Mouse (Mus musculus): ENCODE measurements around the gene AI661453.

GRCm38 (mm10) chr17:47448523-47449372, 12.3 kb downstream of the AI661453 start:
- TF ChIP-seq CTCF (IDR thresholded peaks at IDR 0.05; ENCODE audit: control insufficient read depth, insufficient read depth, low read length) (no peak), POLR2A (IDR thresholded peaks at IDR 0.05; ENCODE audit: borderline replicate concordance, control insufficient read depth, low read depth, low read length) (no peak)
